Mouse (Mus musculus): ENCODE measurements at regions not wholly inside any gene's neighbourhood (a gene's known extent, or its start where the extent isn't known, plus 50 kb on each side); places are given as distances from the start of the nearest gene placed in this dataset.

GRCm38 (mm10) chr8:26887551-26887950 lies 89.6 kb upstream of the Zfp703 start:
- Histone ChIP-seq H3K36me3 (ENCODE audit: control insufficient read depth, insufficient read depth, low read length, poor library complexity, severe bottlenecking) (no peaks in the 10 kb centered on the region), H3K9me3 (replicated peaks; ENCODE audit: control insufficient read depth, insufficient read depth, low read length, poor library complexity, severe bottlenecking) (no peaks in the 10 kb centered on the region), H3K27ac (ENCODE audit: insufficient read depth, low read length) (no peak overlapping the region), H3K4me3 (ENCODE audit: low read depth, low read length) (no peak overlapping the region), H3K27me3 (ENCODE audit: control insufficient read depth, insufficient read depth, low read length, poor library complexity, severe bottlenecking) (no peaks in the 10 kb centered on the region), H3K9ac (ENCODE audit: low read depth, poor library complexity, severe bottlenecking) (no peak overlapping the region), H3K4me1 (ENCODE audit: control insufficient read depth, insufficient read depth, low read length) (no peaks in the 10 kb centered on the region)
- TF ChIP-seq EP300 (IDR thresholded peaks at IDR 0.05; ENCODE audit: insufficient read depth, low read depth, low read length) (no peak), CTCF (IDR thresholded peaks at IDR 0.05; ENCODE audit: low read depth, low read length) (no peak), POLR2A (IDR thresholded peaks at IDR 0.05; ENCODE audit: insufficient read depth, low read length) (no peak)

- H3K27ac ChIP-seq (ENCODE audit: insufficient read depth, low read length): no peak overlapping the region
- no peaks in the 10 kb centered on the region for H3K4me1 ChIP-seq (ENCODE audit: control insufficient read depth, insufficient read depth, low read length)
- H3K36me3 ChIP-seq (ENCODE audit: control insufficient read depth, insufficient read depth, low read length, poor library complexity, severe bottlenecking): no peaks in the 10 kb centered on the region
- TF ChIP-seq POLR2A (IDR thresholded peaks at IDR 0.05; ENCODE audit: insufficient read depth, low read length) (no peak), EP300 (IDR thresholded peaks at IDR 0.05; ENCODE audit: insufficient read depth, low read depth, low read length) (no peak), CTCF (IDR thresholded peaks at IDR 0.05; ENCODE audit: low read depth, low read length) (no peak)
- H3K27me3 ChIP-seq (ENCODE audit: control insufficient read depth, insufficient read depth, low read length, poor library complexity, severe bottlenecking): no peaks in the 10 kb centered on the region
- H3K9me3 ChIP-seq (replicated peaks; ENCODE audit: control insufficient read depth, insufficient read depth, low read length, poor library complexity, severe bottlenecking): no peaks in the 10 kb centered on the region
- H3K9ac ChIP-seq (ENCODE audit: low read depth, poor library complexity, severe bottlenecking): no peak overlapping the region
- H3K4me3 ChIP-seq (ENCODE audit: low read depth, low read length): no peak overlapping the region
Measured at GRCm38 (mm10) chr8:26888050-26888449, 89.1 kb upstream of the Zfp703 start.

- Histone ChIP-seq H3K4me3 (ENCODE audit: low read depth, low read length) (no peak overlapping the region), H3K9me3 (replicated peaks; ENCODE audit: control insufficient read depth, insufficient read depth, low read length, poor library complexity, severe bottlenecking) (no peaks in the 10 kb centered on the region), H3K27ac (ENCODE audit: insufficient read depth, low read length) (no peak overlapping the region), H3K27me3 (ENCODE audit: control insufficient read depth, insufficient read depth, low read length, poor library complexity, severe bottlenecking) (no peaks in the 10 kb centered on the region), H3K36me3 (ENCODE audit: control insufficient read depth, insufficient read depth, low read length, poor library complexity, severe bottlenecking) (no peaks in the 10 kb centered on the region), H3K9ac (ENCODE audit: low read depth, poor library complexity, severe bottlenecking) (no peak overlapping the region), H3K4me1 (ENCODE audit: control insufficient read depth, insufficient read depth, low read length) (no peaks in the 10 kb centered on the region)
- TF ChIP-seq CTCF (IDR thresholded peaks at IDR 0.05; ENCODE audit: low read depth, low read length) (no peak), POLR2A (IDR thresholded peaks at IDR 0.05; ENCODE audit: insufficient read depth, low read length) (no peak)
Measured at GRCm38 (mm10) chr8:26891881-26892280, 85.2 kb upstream of the Zfp703 start.

GRCm38 (mm10) chr8:26892380-26892779 lies 84.7 kb upstream of the Zfp703 start:
- H3K27ac ChIP-seq (ENCODE audit: insufficient read depth, low read length): no peak overlapping the region
- H3K36me3 ChIP-seq (ENCODE audit: control insufficient read depth, insufficient read depth, low read length, poor library complexity, severe bottlenecking): no peaks in the 10 kb centered on the region
- H3K4me1 ChIP-seq (ENCODE audit: control insufficient read depth, insufficient read depth, low read length): no peaks in the 10 kb centered on the region
- H3K9ac ChIP-seq (ENCODE audit: low read depth, poor library complexity, severe bottlenecking): no peak overlapping the region
- H3K4me3 ChIP-seq (ENCODE audit: low read depth, low read length): no peak overlapping the region
- TF ChIP-seq EP300 (IDR thresholded peaks at IDR 0.05; ENCODE audit: insufficient read depth, low read depth, low read length) (no peak), CTCF (IDR thresholded peaks at IDR 0.05; ENCODE audit: low read depth, low read length) (no peak), POLR2A (IDR thresholded peaks at IDR 0.05; ENCODE audit: insufficient read depth, low read length) (no peak)
- no peaks in the 10 kb centered on the region for H3K27me3 ChIP-seq (ENCODE audit: control insufficient read depth, insufficient read depth, low read length, poor library complexity, severe bottlenecking)
- no peaks in the 10 kb centered on the region for H3K9me3 ChIP-seq (replicated peaks; ENCODE audit: control insufficient read depth, insufficient read depth, low read length, poor library complexity, severe bottlenecking)

GRCm38 (mm10) chr8:26895867-26896266 lies 81.3 kb upstream of the Zfp703 start:
- Histone ChIP-seq H3K4me1 (ENCODE audit: control insufficient read depth, insufficient read depth, low read length) (no peaks in the 10 kb centered on the region), H3K27me3 (ENCODE audit: control insufficient read depth, insufficient read depth, low read length, poor library complexity, severe bottlenecking) (no peaks in the 10 kb centered on the region; the same call in 1 of the 2 replicates)
- no peak for TF ChIP-seq POLR2A (IDR thresholded peaks at IDR 0.05; ENCODE audit: insufficient read depth, low read length)
- TF ChIP-seq CTCF (IDR thresholded peaks at IDR 0.05; ENCODE audit: low read depth, low read length): no peak
- TF ChIP-seq EP300 (IDR thresholded peaks at IDR 0.05; ENCODE audit: insufficient read depth, low read depth, low read length): no peak

GRCm38 (mm10) chr8:26903289-26903688 lies 73.8 kb upstream of the Zfp703 start:
- Histone ChIP-seq H3K27me3 (ENCODE audit: control insufficient read depth, insufficient read depth, low read length, poor library complexity, severe bottlenecking) (no peaks in the 10 kb centered on the region; the same call in 1 of the 2 replicates), H3K9ac (ENCODE audit: low read depth, poor library complexity, severe bottlenecking) (no peak overlapping the region), H3K36me3 (ENCODE audit: control insufficient read depth, insufficient read depth, low read length, poor library complexity, severe bottlenecking) (no peaks in the 10 kb centered on the region), H3K4me1 (ENCODE audit: control insufficient read depth, insufficient read depth, low read length) (no peaks in the 10 kb centered on the region), H3K4me3 (ENCODE audit: low read depth, low read length) (no peak overlapping the region), H3K27ac (ENCODE audit: insufficient read depth, low read length) (no peak overlapping the region), H3K9me3 (replicated peaks; ENCODE audit: control insufficient read depth, insufficient read depth, low read length, poor library complexity, severe bottlenecking) (no peaks in the 10 kb centered on the region)
- no peak for TF ChIP-seq EP300 (IDR thresholded peaks at IDR 0.05; ENCODE audit: insufficient read depth, low read depth, low read length)
- no peak for TF ChIP-seq POLR2A (IDR thresholded peaks at IDR 0.05; ENCODE audit: insufficient read depth, low read length)
- no peak for TF ChIP-seq CTCF (IDR thresholded peaks at IDR 0.05; ENCODE audit: low read depth, low read length)

More at GRCm38 (mm10) chr8:26895867-26896266, 81.3 kb upstream of the Zfp703 start:
- Histone ChIP-seq H3K27ac (ENCODE audit: insufficient read depth, low read length) (no peak overlapping the region), H3K36me3 (ENCODE audit: control insufficient read depth, insufficient read depth, low read length, poor library complexity, severe bottlenecking) (no peaks in the 10 kb centered on the region), H3K9ac (ENCODE audit: low read depth, poor library complexity, severe bottlenecking) (no peak overlapping the region), H3K9me3 (replicated peaks; ENCODE audit: control insufficient read depth, insufficient read depth, low read length, poor library complexity, severe bottlenecking) (no peaks in the 10 kb centered on the region), H3K4me3 (ENCODE audit: low read depth, low read length) (no peak overlapping the region)
